Mouse (Mus musculus): ENCODE results near the gene Il33. TPM values are rescaled to one million over a fixed set of nuclear protein-coding genes. Genes with fewer than 3 reads are reported as not detected.

The Il33 gene
- total and polyA plus RNA-seq, 2 experiments from 2014 or later = 1.2 to 1.6 TPM

GRCm38 (mm10) chr19:29986464-29987091 is 61.7 kb downstream of the Il33 start:
- Histone ChIP-seq H3K9me3 (ENCODE audit: low read length) (no peaks in the 10 kb centered on the region), H3K36me3 (ENCODE audit: insufficient read depth) (no peaks in the 10 kb centered on the region), H3K4me1 (ENCODE audit: insufficient read depth) (no peaks in the 10 kb centered on the region), H3K4me2 (ENCODE audit: low read depth) (no peak overlapping the region), H3K27me3 (ENCODE audit: insufficient read depth, low read length) (no peaks in the 10 kb centered on the region), H3K9ac (no peak overlapping the region), H3K27ac (ENCODE audit: low read depth, low read length) (no peak overlapping the region), H3K4me3 (ENCODE audit: low read depth, low read length) (no peak overlapping the region)
- no peak for TF ChIP-seq CTCF (IDR thresholded peaks at IDR 0.05; ENCODE audit: low read depth)
- 84% methylated on average over 12 of the region's 12 CpGs for WGBS
- ATAC-seq = no peak
- DNase-seq = no peak

GRCm38 (mm10) chr19:30000406-30001365 is 75.8 kb downstream of the Il33 start:
- Histone ChIP-seq H3K4me2 (ENCODE audit: low read depth) (peak overlapping the region; percentile 16; the same call in 1 of the 2 replicates), H3K36me3 (ENCODE audit: insufficient read depth) (no peaks in the 10 kb centered on the region), H3K9me3 (ENCODE audit: low read length) (no peaks in the 10 kb centered on the region), H3K27ac (ENCODE audit: low read depth, low read length) (no peak overlapping the region), H3K27me3 (ENCODE audit: insufficient read depth, low read length) (no peaks in the 10 kb centered on the region), H3K4me1 (ENCODE audit: insufficient read depth) (no peaks in the 10 kb centered on the region), H3K4me3 (ENCODE audit: low read depth, low read length) (no peak overlapping the region), H3K9ac (0 out of 2 replicates have a peak overlapping the region, but pooled peaks have one; percentile 22)
- WGBS = 28% methylated on average over 12 of the region's 12 CpGs
- DNase-seq (peak; percentile 41), ATAC-seq (peak; percentile 74)
- no peak for TF ChIP-seq CTCF (IDR thresholded peaks at IDR 0.05; ENCODE audit: low read depth)

GRCm38 (mm10) chr19:30001550-30001949 is 76.6 kb downstream of the Il33 start:
- no peak for DNase-seq
- Histone ChIP-seq H3K27ac (ENCODE audit: low read depth, low read length) (no peak overlapping the region), H3K4me1 (ENCODE audit: insufficient read depth) (no peaks in the 10 kb centered on the region), H3K4me3 (ENCODE audit: low read depth, low read length) (no peak overlapping the region), H3K9me3 (ENCODE audit: low read length) (no peaks in the 10 kb centered on the region), H3K36me3 (ENCODE audit: insufficient read depth) (no peaks in the 10 kb centered on the region), H3K4me2 (ENCODE audit: low read depth) (no peak overlapping the region), H3K9ac (no peak overlapping the region), H3K27me3 (ENCODE audit: insufficient read depth, low read length) (no peaks in the 10 kb centered on the region)
- no peak for TF ChIP-seq CTCF (IDR thresholded peaks at IDR 0.05; ENCODE audit: low read depth)
- 85% methylated on average over 6 of the region's 6 CpGs for WGBS
- ATAC-seq = no peak

GRCm38 (mm10) chr19:30003621-30004020 is 78.7 kb downstream of the Il33 start, which contains the start of gene Trpd52l3:
TSS of gene Trpd52l3 (plus strand) at chr19:30003790.
- ATAC-seq (no peak), DNase-seq (no peak)
- Histone ChIP-seq H3K9me3 (ENCODE audit: low read length) (no peaks in the 10 kb centered on the region), H3K4me1 (ENCODE audit: insufficient read depth) (no peaks in the 10 kb centered on the region), H3K27ac (ENCODE audit: low read depth, low read length) (no peak within 1 kb of the TSS), H3K36me3 (ENCODE audit: insufficient read depth) (no peaks in the 10 kb centered on the region), H3K27me3 (ENCODE audit: insufficient read depth, low read length) (no peaks in the 10 kb centered on the region), H3K4me2 (ENCODE audit: low read depth) (no peak within 1 kb of the TSS), H3K9ac (no peak within 1 kb of the TSS), H3K4me3 (ENCODE audit: low read depth, low read length) (no peak within 1 kb of the TSS)
- no peak for TF ChIP-seq CTCF (IDR thresholded peaks at IDR 0.05; ENCODE audit: low read depth)
- WGBS = 93% methylated on average over 9 of the region's 9 CpGs

GRCm38 (mm10) chr19:30006371-30006770 is 81.5 kb downstream of the Il33 start:
- no peak overlapping the region for H3K4me3 ChIP-seq (ENCODE audit: low read depth, low read length)
- ATAC-seq (no peak), DNase-seq (no peak)
- no peaks in the 10 kb centered on the region for H3K36me3 ChIP-seq (ENCODE audit: insufficient read depth)
- no peak overlapping the region for H3K4me2 ChIP-seq (ENCODE audit: low read depth)
- no peaks in the 10 kb centered on the region for H3K9me3 ChIP-seq (ENCODE audit: low read length)
- no peak overlapping the region for H3K9ac ChIP-seq
- H3K27ac ChIP-seq (ENCODE audit: low read depth, low read length) = no peak overlapping the region
- H3K4me1 ChIP-seq (ENCODE audit: insufficient read depth) = no peaks in the 10 kb centered on the region
- 69% methylated on average over 3 of the region's 3 CpGs for WGBS
- H3K27me3 ChIP-seq (ENCODE audit: insufficient read depth, low read length) = no peaks in the 10 kb centered on the region
- TF ChIP-seq CTCF (IDR thresholded peaks at IDR 0.05; ENCODE audit: low read depth) = no peak

Other genes starting within 250 kb of the Il33 start
- not detected in 2 replicates for gene Mlana, start 227.3 kb upstream of the Il33 start, total RNA-seq (2014; rRNA removed)
- gene Mlana, start 227.3 kb upstream of the Il33 start, polyA plus RNA-seq (2015; fragmentation: Nextera tagmentation; extraction: Ambion mirVana) = not detected in 2 replicates
- gene 9930021J03Rik, start 119.1 kb upstream of the Il33 start, total RNA-seq (2014; rRNA removed) = 29.7 and 35.0 TPM in 2 replicates
- gene 9930021J03Rik, start 119.1 kb upstream of the Il33 start, polyA plus RNA-seq (2015; fragmentation: Nextera tagmentation; extraction: Ambion mirVana) = 4.5 and 5.7 TPM in 2 replicates
- 48.5 and 58.7 TPM in 2 replicates for gene Ranbp6, start 112.1 kb upstream of the Il33 start, total RNA-seq (2014; rRNA removed)
- gene Ranbp6, start 112.1 kb upstream of the Il33 start, polyA plus RNA-seq (2015; fragmentation: Nextera tagmentation; extraction: Ambion mirVana) = 26.4 and 32.2 TPM in 2 replicates
- gene Trpd52l3, start 78.7 kb downstream of the Il33 start, total RNA-seq (2014; rRNA removed) = not detected in 2 replicates
- not detected in 2 replicates for gene Trpd52l3, start 78.7 kb downstream of the Il33 start, polyA plus RNA-seq (2015; fragmentation: Nextera tagmentation; extraction: Ambion mirVana)
- 77.8 and 79.0 TPM in 2 replicates for gene Uhrf2, start 105.4 kb downstream of the Il33 start, total RNA-seq (2014; rRNA removed)
- gene Uhrf2, start 105.4 kb downstream of the Il33 start, polyA plus RNA-seq (2015; fragmentation: Nextera tagmentation; extraction: Ambion mirVana) = 22.6 and 28.1 TPM in 2 replicates